Mouse (Mus musculus): ENCODE data around the gene Tmem107. TPM values are rescaled to one million over a fixed set of nuclear protein-coding genes. Genes with fewer than 3 reads are reported as not detected.

Tmem107 gene
- total and polyA plus RNA-seq, 3 experiments: 17.2 to 70.8 (median 38.2) TPM

GRCm38 (mm10) chr11:69061255-69061912 lies 9.2 kb upstream of the Tmem107 start:
- DNase-seq (ENCODE audit: low spot score) (no peak), ATAC-seq (ENCODE audit: extremely low read depth, insufficient number of reproducible peaks, low FRiP score, poor library complexity, severe bottlenecking) (no peak)
- Histone ChIP-seq H3K36me3 (replicated peaks) (peaks cover 4% of the 10 kb centered on the region), H3K9me3 (replicated peaks) (no peaks in the 10 kb centered on the region), H3K4me1 (ENCODE audit: insufficient read depth, low read depth, low read length) (peaks cover 54% of the 10 kb centered on the region), H3K27me3 (ENCODE audit: insufficient read depth, low read length) (no peaks in the 10 kb centered on the region), H3K4me3 (ENCODE audit: low read depth, low read length) (peak overlapping the region; percentile 91)
- no peak for TF ChIP-seq TAL1 (conservative IDR thresholded peaks at IDR 0.05; ENCODE audit: low read depth, low read length)
- TF ChIP-seq GATA1 (IDR thresholded peaks at IDR 0.05; ENCODE audit: borderline replicate concordance, low read length): no peak
- no peak for TF ChIP-seq CTCF (IDR thresholded peaks at IDR 0.05; ENCODE audit: low read depth, low read length)
- TF ChIP-seq POLR2AphosphoS5 (IDR thresholded peaks at IDR 0.05; ENCODE audit: insufficient replicate concordance, low read depth, low read length): no peak
- no peak for TF ChIP-seq GATA2 (IDR thresholded peaks at IDR 0.05; ENCODE audit: borderline replicate concordance, low read depth, low read length)

GRCm38 (mm10) chr11:69062194-69062760 lies 8.3 kb upstream of the Tmem107 start:
- no peak for DNase-seq (ENCODE audit: low spot score)
- Histone ChIP-seq H3K4me3 (ENCODE audit: low read depth, low read length) (peak overlapping the region; percentile 73), H3K9me3 (replicated peaks) (no peaks in the 10 kb centered on the region), H3K27me3 (ENCODE audit: insufficient read depth, low read length) (no peaks in the 10 kb centered on the region), H3K36me3 (replicated peaks) (peaks cover 4% of the 10 kb centered on the region), H3K4me1 (ENCODE audit: insufficient read depth, low read depth, low read length) (peaks cover 62% of the 10 kb centered on the region)
- ATAC-seq (ENCODE audit: extremely low read depth, insufficient number of reproducible peaks, low FRiP score, poor library complexity, severe bottlenecking): no peak
- TF ChIP-seq CTCF (IDR thresholded peaks at IDR 0.05; ENCODE audit: low read depth, low read length) (no peak), GATA2 (IDR thresholded peaks at IDR 0.05; ENCODE audit: borderline replicate concordance, low read depth, low read length) (no peak), GATA1 (IDR thresholded peaks at IDR 0.05; ENCODE audit: borderline replicate concordance, low read length) (no peak), POLR2AphosphoS5 (IDR thresholded peaks at IDR 0.05; ENCODE audit: insufficient replicate concordance, low read depth, low read length) (no peak), TAL1 (conservative IDR thresholded peaks at IDR 0.05; ENCODE audit: low read depth, low read length) (no peak)

GRCm38 (mm10) chr11:69062761-69063224 lies 7.8 kb upstream of the Tmem107 start:
- TF ChIP-seq POLR2AphosphoS5 (IDR thresholded peaks at IDR 0.05; ENCODE audit: insufficient replicate concordance, low read depth, low read length) (no peak), GATA1 (IDR thresholded peaks at IDR 0.05; ENCODE audit: borderline replicate concordance, low read length) (no peak), TAL1 (conservative IDR thresholded peaks at IDR 0.05; ENCODE audit: low read depth, low read length) (no peak), CTCF (IDR thresholded peaks at IDR 0.05; ENCODE audit: low read depth, low read length) (no peak), GATA2 (IDR thresholded peaks at IDR 0.05; ENCODE audit: borderline replicate concordance, low read depth, low read length) (no peak)
- H3K9me3 ChIP-seq (replicated peaks): no peaks in the 10 kb centered on the region
- no peaks in the 10 kb centered on the region for H3K27me3 ChIP-seq (ENCODE audit: insufficient read depth, low read length)
- DNase-seq (ENCODE audit: low spot score) (no peak), ATAC-seq (ENCODE audit: extremely low read depth, insufficient number of reproducible peaks, low FRiP score, poor library complexity, severe bottlenecking) (0 out of 2 replicates have a peak, but pooled peaks have one; percentile 10)
- H3K4me3 ChIP-seq (ENCODE audit: low read depth, low read length): peak overlapping the region; percentile 73
- peaks cover 4% of the 10 kb centered on the region for H3K36me3 ChIP-seq (replicated peaks)
- peaks cover 61% of the 10 kb centered on the region for H3K4me1 ChIP-seq (ENCODE audit: insufficient read depth, low read depth, low read length)

- TF ChIP-seq CTCF (IDR thresholded peaks at IDR 0.05; ENCODE audit: low read depth, low read length) (no peak), POLR2AphosphoS5 (IDR thresholded peaks at IDR 0.05; ENCODE audit: insufficient replicate concordance, low read depth, low read length) (no peak), GATA2 (IDR thresholded peaks at IDR 0.05; ENCODE audit: borderline replicate concordance, low read depth, low read length) (no peak), GATA1 (IDR thresholded peaks at IDR 0.05; ENCODE audit: borderline replicate concordance, low read length) (no peak), TAL1 (conservative IDR thresholded peaks at IDR 0.05; ENCODE audit: low read depth, low read length) (no peak)
- Histone ChIP-seq H3K4me3 (ENCODE audit: low read depth, low read length) (peak overlapping the region; percentile 73), H3K4me1 (ENCODE audit: insufficient read depth, low read depth, low read length) (peaks cover 54% of the 10 kb centered on the region), H3K36me3 (replicated peaks) (peaks cover 4% of the 10 kb centered on the region), H3K9me3 (replicated peaks) (no peaks in the 10 kb centered on the region), H3K27me3 (ENCODE audit: insufficient read depth, low read length) (no peaks in the 10 kb centered on the region)
- ATAC-seq (ENCODE audit: extremely low read depth, insufficient number of reproducible peaks, low FRiP score, poor library complexity, severe bottlenecking) (no peak), DNase-seq (ENCODE audit: low spot score) (no peak)
These were observed 7.0 kb upstream of the Tmem107 start for GRCm38 (mm10) chr11:69063413-69064201.

GRCm38 (mm10) chr11:69064259-69065133 lies 6.1 kb upstream of the Tmem107 start:
- DNase-seq (ENCODE audit: low spot score) (no peak), ATAC-seq (ENCODE audit: extremely low read depth, insufficient number of reproducible peaks, low FRiP score, poor library complexity, severe bottlenecking) (no peak)
- H3K27me3 ChIP-seq (ENCODE audit: insufficient read depth, low read length): no peaks in the 10 kb centered on the region
- H3K9me3 ChIP-seq (replicated peaks): no peaks in the 10 kb centered on the region
- H3K4me3 ChIP-seq (ENCODE audit: low read depth, low read length): peak overlapping the region; percentile 73
- no peak for TF ChIP-seq POLR2AphosphoS5 (IDR thresholded peaks at IDR 0.05; ENCODE audit: insufficient replicate concordance, low read depth, low read length)
- no peak for TF ChIP-seq GATA2 (IDR thresholded peaks at IDR 0.05; ENCODE audit: borderline replicate concordance, low read depth, low read length)
- no peak for TF ChIP-seq TAL1 (conservative IDR thresholded peaks at IDR 0.05; ENCODE audit: low read depth, low read length)
- TF ChIP-seq CTCF (IDR thresholded peaks at IDR 0.05; ENCODE audit: low read depth, low read length): no peak
- no peak for TF ChIP-seq GATA1 (IDR thresholded peaks at IDR 0.05; ENCODE audit: borderline replicate concordance, low read length)
- H3K4me1 ChIP-seq (ENCODE audit: insufficient read depth, low read depth, low read length): peaks cover 51% of the 10 kb centered on the region
- peaks cover 4% of the 10 kb centered on the region for H3K36me3 ChIP-seq (replicated peaks)
